Mouse (Mus musculus) spleen, adult 2 months (tissue): ENCODE results near the gene Gucy1b1.

ENCODE experiments used
- CTCF ChIP-seq: fragments of 200-500 bp; IDR thresholded peaks from 2 replicates; pipeline ENCODE4 v1.5.1; 2011; ENCODE audit warnings: mild to moderate bottlenecking, inconsistent platforms; ENCODE audit not compliant: insufficient read depth, insufficient read length, insufficient replicate concordance; ENCODE audit errors: extremely low read depth
- POLR2A ChIP-seq: fragments of 200-500 bp; IDR thresholded peaks from 2 replicates; pipeline ENCODE4 v1.6.1; 2011; ENCODE audit warnings: low read depth, low read length, inconsistent platforms

DNA sequence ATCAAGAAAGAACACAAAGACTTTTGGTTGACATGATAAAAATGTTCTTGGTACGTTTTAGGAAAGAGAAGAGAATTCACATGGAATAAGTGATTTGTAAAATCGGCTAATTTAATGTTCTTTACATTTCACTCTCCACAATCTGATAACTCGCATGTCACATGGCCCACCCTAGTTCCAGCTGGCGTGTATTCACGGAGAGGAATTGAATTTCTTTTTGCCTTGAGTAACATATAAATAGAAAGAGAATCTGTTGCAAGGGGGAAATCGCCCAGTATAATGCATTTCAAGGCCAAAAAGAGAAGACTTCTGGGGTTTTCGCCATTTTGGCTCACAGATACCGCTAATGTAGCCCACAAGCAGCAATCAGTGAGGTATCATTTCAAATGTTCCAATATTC is 28.4 kb downstream of the Gucy1b1 start:
- TF ChIP-seq POLR2A (no peak), CTCF (no peak)
